Mouse (Mus musculus): ENCODE data around the gene Gdf1.

- peak; percentile 43 for TF ChIP-seq CTCF (IDR thresholded peaks at IDR 0.05)
- no peak for TF ChIP-seq POLR2A (IDR thresholded peaks at IDR 0.05; ENCODE audit: insufficient read depth, low read depth, low read length)
These were observed 31.2 kb downstream of the Gdf1 start for GRCm38 (mm10) chr8:70360769-70361168.

Measured in heart, adult 2 months (tissue).